Mouse (Mus musculus) forebrain, postnatal 0 days (tissue): Measurements from ENCODE around the gene Nebl. TPM values are rescaled to one million over a fixed set of nuclear protein-coding genes. Genes with fewer than 3 reads are reported as not detected.

Experiments
- ATAC-seq: fragments of 200-750 bp; cut with Nextera tagmentation; 2 replicates; pipeline ENCODE4 v1.8.0; 2017; ENCODE audit warnings: mild to moderate bottlenecking, moderate library complexity
- DNase-seq: peaks from one replicate; pipeline ENCODE4 v3.0.0-alpha.2; 2015
- H3K27ac ChIP-seq: fragments of 300-500 bp; sonication (generic); 2 replicates; pipeline ENCODE4 v1.5.1; 2014; ENCODE audit warnings: low read depth, mild to moderate bottlenecking, antibody characterized with exemption, low read length, moderate library complexity, mixed read lengths
- H3K27me3 ChIP-seq: fragments of 300-500 bp; sonication (generic); 2 replicates; pipeline ENCODE4 v1.6.1; 2014; ENCODE audit warnings: mild to moderate bottlenecking, low read length, mixed read lengths; ENCODE audit not compliant: insufficient read depth
- H3K36me3 ChIP-seq: fragments of 300-500 bp; sonication (generic); 2 replicates; pipeline ENCODE4 v1.6.1; 2014; ENCODE audit warnings: mild to moderate bottlenecking, moderate library complexity; ENCODE audit not compliant: insufficient read depth
- H3K4me1 ChIP-seq: fragments of 300-500 bp; sonication (generic); 2 replicates; pipeline ENCODE4 v1.6.1; 2014; ENCODE audit warnings: antibody characterized with exemption; ENCODE audit not compliant: insufficient read depth
- H3K4me2 ChIP-seq: fragments of 300-500 bp; sonication (generic); 2 replicates; pipeline ENCODE4 v1.6.1; 2014; ENCODE audit warnings: low read depth, mild to moderate bottlenecking, moderate library complexity
- H3K4me3 ChIP-seq: fragments of 300-500 bp; sonication (generic); 2 replicates; pipeline ENCODE4 v1.5.1; 2014; ENCODE audit warnings: low read depth, low read length, mixed read lengths
- H3K9ac ChIP-seq: fragments of 300-500 bp; sonication (generic); 2 replicates; pipeline ENCODE4 v1.6.1; 2014; ENCODE audit warnings: mild to moderate bottlenecking
- H3K9me3 ChIP-seq: fragments of 300-500 bp; sonication (generic); 2 replicates; pipeline ENCODE4 v1.6.1; 2016; ENCODE audit warnings: low read length
- CTCF ChIP-seq: sonication (generic); IDR thresholded peaks from 2 replicates; pipeline ENCODE4 v1.5.1; 2016; ENCODE audit warnings: antibody characterized with exemption, control low read depth, low read depth
- WGBS: fragments of 180-500 bp; shearing (Covaris S2); extraction: QIAGEN DNeasy Blood & Tissue Kit; methylation state at CpG from one replicate; pipeline ENCODE4 v1.1.7; 2014; 5-methylcytosine and 5-hydroxymethylcytosine counted together
- polyA plus RNA-seq: library from polyadenylated mRNA; unstranded; fragments of >200 nt; fragmentation: Nextera tagmentation; extraction: Ambion mirVana; gene quantifications from 2 replicates; pipeline ENCODE4 v1.2.1, GENCODE M21; 2015
- total RNA-seq: library from RNA; depleted of rRNA; stranded (reverse); fragments of >200 nt; gene quantifications from 2 replicates; pipeline ENCODE4 v1.2.3, GENCODE M21; 2014

Gene Nebl
- total and polyA plus RNA-seq, 2 experiments from 2014 or later, result 9.2 to 27.8 TPM

DNA sequence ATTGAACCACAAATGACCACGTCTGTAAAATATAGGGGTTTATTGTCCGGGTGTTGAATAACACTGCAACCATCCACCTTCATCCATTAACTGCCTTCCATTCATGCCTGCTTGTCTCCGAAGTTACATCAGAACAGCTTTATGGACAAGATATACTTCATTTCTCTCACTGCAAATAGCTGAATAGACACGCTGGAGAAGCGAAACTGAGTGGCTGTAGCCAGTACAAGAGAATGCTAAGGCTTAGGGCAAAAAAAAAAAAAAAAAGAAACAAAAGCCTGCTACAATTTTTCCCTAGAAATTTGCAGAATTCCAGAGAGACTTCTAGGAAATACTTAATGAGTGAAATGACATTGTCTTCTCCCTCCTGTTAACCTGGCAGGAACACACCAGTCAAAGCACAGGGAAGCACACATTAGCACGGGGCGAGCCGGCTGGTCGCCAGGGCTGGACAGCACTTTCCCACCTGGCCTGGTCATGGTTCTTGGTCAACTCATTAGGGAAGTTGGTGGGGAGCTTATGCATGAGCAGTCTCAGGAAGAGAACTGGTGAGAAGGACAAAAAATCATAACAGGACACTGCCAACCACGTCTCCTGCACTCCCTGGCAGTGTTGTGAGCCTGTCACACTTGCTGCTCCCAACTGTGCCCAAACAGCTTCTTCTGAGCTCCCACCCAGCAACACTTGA is 81.0 kb downstream of the Nebl start:
- no peak overlapping the region for H3K4me2 ChIP-seq
- DNase-seq, result no peak
- H3K4me3 ChIP-seq, result no peak overlapping the region
- no peak overlapping the region for H3K27ac ChIP-seq
- peak; percentile 25; the same call in 1 of the 2 replicates for ATAC-seq
- TF ChIP-seq CTCF, result no peak
- no peak overlapping the region for H3K9ac ChIP-seq
- H3K9me3 ChIP-seq, result no peaks in the 10 kb centered on the region
- WGBS, result 47% methylated on average over 10 of the region's 10 CpGs
- no peaks in the 10 kb centered on the region for H3K27me3 ChIP-seq
- no peaks in the 10 kb centered on the region for H3K36me3 ChIP-seq
- H3K4me1 ChIP-seq, result no peaks in the 10 kb centered on the region

DNA sequence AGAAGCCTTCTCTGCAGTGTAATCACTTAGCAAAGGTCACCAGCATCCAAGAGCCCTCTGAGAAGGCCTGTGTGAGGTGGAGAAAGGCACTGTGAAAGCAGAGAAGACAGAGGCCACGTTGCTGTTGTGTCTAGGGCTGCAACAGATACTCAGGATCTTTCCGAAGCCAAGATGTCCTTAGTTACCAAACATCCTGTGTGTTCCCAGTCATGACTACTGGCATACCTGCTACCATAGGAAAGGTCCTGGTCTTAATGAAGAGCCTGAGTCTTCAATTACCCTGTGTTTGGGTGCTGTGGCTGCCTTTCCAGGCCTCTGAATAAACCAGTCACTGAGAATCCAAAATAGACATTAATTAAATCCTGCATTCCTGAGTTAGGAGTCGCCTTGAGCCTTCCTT is 81.5 kb downstream of the Nebl start:
- H3K27me3 ChIP-seq, result no peaks in the 10 kb centered on the region
- 22% methylated on average over 3 of the region's 3 CpGs for WGBS
- H3K36me3 ChIP-seq, result no peaks in the 10 kb centered on the region
- no peak overlapping the region for H3K27ac ChIP-seq
- no peaks in the 10 kb centered on the region for H3K9me3 ChIP-seq
- H3K4me1 ChIP-seq, result no peaks in the 10 kb centered on the region
- no peak for TF ChIP-seq CTCF
- no peak overlapping the region for H3K4me3 ChIP-seq
- ATAC-seq (no peak), DNase-seq (no peak)
- H3K4me2 ChIP-seq, result no peak overlapping the region
- H3K9ac ChIP-seq, result no peak overlapping the region

DNA sequence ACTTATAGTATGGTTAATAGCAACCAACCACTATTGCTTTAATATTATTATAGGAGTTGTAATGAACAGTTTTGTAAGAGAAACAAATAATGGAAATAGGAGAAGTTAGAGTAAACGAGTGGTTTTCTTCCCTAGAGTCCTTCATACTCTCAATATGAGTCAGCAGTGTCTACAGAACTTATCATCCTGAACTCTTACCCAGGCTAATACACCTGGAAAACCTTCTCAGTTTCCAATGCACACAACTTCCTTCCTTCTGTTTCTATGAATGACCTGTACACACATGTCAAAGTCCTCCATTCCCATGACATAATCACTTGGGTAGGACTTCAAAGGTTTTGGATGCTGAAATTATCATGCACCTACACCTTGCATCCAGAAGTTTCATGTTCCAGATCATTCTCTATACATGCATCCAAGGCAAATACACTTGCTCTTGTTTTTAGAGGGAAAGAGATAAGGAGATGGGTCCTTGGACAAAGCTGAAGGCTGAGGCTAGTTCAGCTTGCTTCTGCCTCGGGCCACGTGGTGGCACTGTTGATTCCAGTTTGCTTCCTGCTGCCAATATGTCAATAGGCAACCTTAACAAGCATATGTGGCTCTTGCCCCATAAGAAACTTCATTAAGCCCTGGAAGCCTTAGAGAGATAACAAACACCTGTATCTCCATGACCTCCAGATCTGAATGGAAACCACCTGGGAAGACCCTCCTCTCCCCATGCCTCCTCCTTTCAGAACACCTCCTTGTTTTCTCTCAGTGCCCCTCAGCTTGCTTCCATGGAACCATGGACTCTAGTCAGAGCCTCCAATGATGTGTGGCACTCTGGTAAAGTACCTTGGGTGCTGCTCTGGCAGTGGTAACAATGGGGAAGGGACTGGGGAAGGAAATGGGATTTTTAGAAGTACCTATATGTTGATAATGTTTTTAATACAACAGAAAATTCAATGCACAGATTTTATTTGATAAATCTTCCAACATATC is 86.7 kb downstream of the Nebl start:
- Histone ChIP-seq H3K4me1 (no peaks in the 10 kb centered on the region), H3K9me3 (no peaks in the 10 kb centered on the region), H3K4me2 (no peak overlapping the region), H3K9ac (no peak overlapping the region), H3K27me3 (no peaks in the 10 kb centered on the region), H3K36me3 (no peaks in the 10 kb centered on the region), H3K4me3 (no peak overlapping the region), H3K27ac (no peak overlapping the region)
- peak; percentile 82 for TF ChIP-seq CTCF
- WGBS, result 31% methylated on average over 3 of the region's 3 CpGs
- peak; percentile 66 for ATAC-seq
- DNase-seq, result peak; percentile 80

DNA sequence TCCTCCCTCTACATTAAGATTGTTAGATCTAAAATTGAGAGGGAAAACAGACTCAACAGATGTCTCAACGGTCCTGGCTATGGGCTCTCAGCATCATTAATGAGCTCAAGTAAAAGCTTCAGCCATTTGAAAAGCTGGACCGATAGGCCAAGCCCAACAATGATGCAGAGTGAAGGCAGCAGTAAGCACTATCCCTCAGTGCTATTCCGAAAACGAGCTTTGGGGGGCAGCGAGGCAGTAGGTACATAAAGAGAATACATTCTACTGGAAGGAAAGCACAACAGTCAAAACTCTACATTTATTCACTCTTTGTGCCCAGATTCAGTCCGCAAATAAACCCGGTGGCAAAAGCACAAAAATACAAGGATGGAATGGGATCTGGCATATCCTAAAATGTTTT is 87.4 kb downstream of the Nebl start:
- Histone ChIP-seq H3K36me3 (no peaks in the 10 kb centered on the region), H3K4me2 (no peak overlapping the region), H3K9ac (no peak overlapping the region), H3K4me1 (no peaks in the 10 kb centered on the region), H3K27me3 (no peaks in the 10 kb centered on the region), H3K27ac (no peak overlapping the region), H3K9me3 (no peaks in the 10 kb centered on the region), H3K4me3 (no peak overlapping the region)
- DNase-seq, result peak; percentile 15
- WGBS, result 40% methylated on average over 7 of the region's 7 CpGs
- peak; percentile 34; the same call in 1 of the 2 replicates for ATAC-seq
- TF ChIP-seq CTCF, result peak; percentile 25; the same call in 1 of the 2 replicates

DNA sequence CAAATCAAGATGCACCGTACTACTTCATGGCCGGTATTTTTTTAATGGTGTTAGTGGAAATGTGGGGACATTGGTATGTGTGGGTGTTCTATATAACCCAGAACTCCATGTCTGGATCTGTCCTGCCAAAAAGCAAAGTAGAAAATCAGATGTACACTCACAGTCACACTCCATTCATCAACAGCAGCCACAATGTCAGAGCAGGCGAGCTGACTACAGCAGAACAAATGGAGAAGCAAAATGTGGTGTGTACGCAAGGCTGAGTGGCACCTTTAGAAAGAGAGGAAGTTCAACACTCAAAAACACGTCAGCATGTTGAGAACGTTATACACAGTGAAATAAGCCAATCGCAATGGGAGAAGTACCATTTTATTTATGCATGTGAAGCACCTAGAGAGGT is 88.5 kb downstream of the Nebl start:
- H3K9ac ChIP-seq, result no peak overlapping the region
- 85% methylated on average over 7 of the region's 7 CpGs for WGBS
- no peak for TF ChIP-seq CTCF
- no peak overlapping the region for H3K27ac ChIP-seq
- H3K9me3 ChIP-seq, result no peaks in the 10 kb centered on the region
- no peak overlapping the region for H3K4me2 ChIP-seq
- H3K4me1 ChIP-seq, result no peaks in the 10 kb centered on the region
- H3K27me3 ChIP-seq, result no peaks in the 10 kb centered on the region
- DNase-seq, result no peak
- ATAC-seq, result no peak
- H3K4me3 ChIP-seq, result no peak overlapping the region
- no peaks in the 10 kb centered on the region for H3K36me3 ChIP-seq

DNA sequence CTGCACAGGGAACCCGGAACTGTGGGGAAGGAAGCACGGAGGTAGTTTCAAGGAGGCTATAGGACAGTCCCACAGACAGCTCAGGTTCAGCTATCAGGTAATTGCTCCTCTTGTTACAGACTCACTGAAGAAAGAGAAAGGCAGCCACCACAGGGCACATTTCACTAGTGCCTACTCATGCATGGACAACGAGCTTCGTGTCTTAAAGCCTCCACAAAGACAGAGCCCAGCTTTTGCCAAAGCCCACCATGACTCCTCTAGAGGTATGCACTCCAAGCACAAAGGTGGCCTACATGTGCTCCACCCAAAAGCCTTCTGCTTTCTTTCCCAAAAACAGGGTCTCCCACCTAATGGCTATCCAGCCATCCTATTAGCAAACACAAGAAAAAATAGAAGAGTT is 90.4 kb downstream of the Nebl start:
- TF ChIP-seq CTCF, result no peak
- H3K36me3 ChIP-seq, result no peaks in the 10 kb centered on the region
- no peaks in the 10 kb centered on the region for H3K9me3 ChIP-seq
- no peaks in the 10 kb centered on the region for H3K4me1 ChIP-seq
- DNase-seq (no peak), ATAC-seq (no peak)
- no peak overlapping the region for H3K4me3 ChIP-seq
- H3K27ac ChIP-seq, result no peak overlapping the region
- no peak overlapping the region for H3K9ac ChIP-seq
- H3K27me3 ChIP-seq, result no peaks in the 10 kb centered on the region
- no peak overlapping the region for H3K4me2 ChIP-seq
- WGBS, result 68% methylated on average over 4 of the region's 4 CpGs

DNA sequence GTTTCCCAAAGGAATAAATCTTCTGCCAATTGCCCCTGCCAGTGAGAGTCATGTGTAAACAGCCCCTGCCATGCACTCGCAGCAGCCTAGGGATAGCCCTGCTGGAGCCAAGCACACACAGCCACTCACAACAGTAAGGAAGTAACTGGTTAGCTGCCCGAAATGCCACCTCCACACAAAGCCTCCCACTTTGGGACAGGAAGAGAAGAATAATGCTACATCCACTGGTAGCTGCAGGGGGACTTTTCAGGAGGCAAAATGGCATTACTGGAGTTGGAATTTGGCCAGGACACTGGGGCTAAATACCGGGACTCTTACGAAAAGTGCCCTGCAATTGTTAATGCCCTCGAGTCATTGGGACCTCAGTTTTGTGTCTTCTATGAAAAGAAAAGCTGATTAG is 92.6 kb downstream of the Nebl start:
- H3K36me3 ChIP-seq, result no peaks in the 10 kb centered on the region
- ATAC-seq (peak; percentile 58), DNase-seq (peak; percentile 26)
- H3K27me3 ChIP-seq, result no peaks in the 10 kb centered on the region
- no peak overlapping the region for H3K27ac ChIP-seq
- no peak overlapping the region; the same call in 1 of the 2 replicates for H3K4me2 ChIP-seq
- H3K4me3 ChIP-seq, result no peak overlapping the region
- H3K9me3 ChIP-seq, result no peaks in the 10 kb centered on the region
- H3K9ac ChIP-seq, result no peak overlapping the region
- no peaks in the 10 kb centered on the region for H3K4me1 ChIP-seq
- 8% methylated on average over 5 of the region's 5 CpGs for WGBS
- no peak for TF ChIP-seq CTCF
